Mouse (Mus musculus) small intestine, adult 2 months (tissue): Measurements from ENCODE around the gene 1300017J02Rik. TPM values are rescaled to one million over a fixed set of nuclear protein-coding genes. Genes with fewer than 3 reads are reported as not detected.

Experiments used
- H3K27ac ChIP-seq: fragments of 200-500 bp; 2 replicates; pipeline ENCODE4 v1.5.1; 2012; ENCODE audit warnings: low read depth, low read length, control low read depth, inconsistent platforms; ENCODE audit not compliant: insufficient read depth
- H3K27me3 ChIP-seq: fragments of 200-500 bp; 2 replicates; pipeline ENCODE4 v1.6.1; 2012; ENCODE audit warnings: mild to moderate bottlenecking, moderate library complexity, low read length, inconsistent platforms; ENCODE audit not compliant: control insufficient read depth, insufficient read depth
- H3K36me3 ChIP-seq: fragments of 200-500 bp; 2 replicates; pipeline ENCODE4 v1.6.1; 2012; ENCODE audit warnings: mild to moderate bottlenecking, low read length, control low read depth, inconsistent platforms; ENCODE audit not compliant: control insufficient read depth, insufficient read depth
- H3K4me1 ChIP-seq: fragments of 200-500 bp; 2 replicates; pipeline ENCODE4 v1.6.1; 2012; ENCODE audit warnings: low read length, inconsistent platforms, mixed read lengths; ENCODE audit not compliant: control insufficient read depth, insufficient read depth, insufficient read length
- H3K4me3 ChIP-seq: fragments of 200-500 bp; 2 replicates; pipeline ENCODE4 v1.5.1; 2012; ENCODE audit warnings: low read depth, mild to moderate bottlenecking, control low read depth, inconsistent platforms, low read length, moderate library complexity
- CTCF ChIP-seq: fragments of 200-500 bp; IDR thresholded peaks from 2 replicates; pipeline ENCODE4 v1.5.1; 2012; ENCODE audit warnings: low read depth, mild to moderate bottlenecking, control low read depth, inconsistent platforms, low read length, moderate library complexity, mixed read lengths; ENCODE audit not compliant: insufficient replicate concordance, insufficient read length; ENCODE audit errors: extremely low read depth
- POLR2A ChIP-seq: fragments of 200-500 bp; IDR thresholded peaks from 2 replicates; pipeline ENCODE4 v1.6.1; 2012; ENCODE audit warnings: low read depth, mild to moderate bottlenecking, control low read depth, inconsistent platforms, low read length, moderate library complexity
- WGBS: fragments of 180-500 bp; shearing (Covaris S2); methylation state at CpG from one replicate; pipeline ENCODE4 v1.1.7; 2018; 5-methylcytosine and 5-hydroxymethylcytosine counted together
- polyA plus RNA-seq: library from polyadenylated mRNA; depleted of rRNA; stranded (reverse); fragments of >200 nt; gene quantifications from 2 replicates; pipeline ENCODE4 v1.2.3, GENCODE M21; 2012

Gene 1300017J02Rik
- polyA plus RNA-seq, 1 experiment = 0.05 TPM

DNA sequence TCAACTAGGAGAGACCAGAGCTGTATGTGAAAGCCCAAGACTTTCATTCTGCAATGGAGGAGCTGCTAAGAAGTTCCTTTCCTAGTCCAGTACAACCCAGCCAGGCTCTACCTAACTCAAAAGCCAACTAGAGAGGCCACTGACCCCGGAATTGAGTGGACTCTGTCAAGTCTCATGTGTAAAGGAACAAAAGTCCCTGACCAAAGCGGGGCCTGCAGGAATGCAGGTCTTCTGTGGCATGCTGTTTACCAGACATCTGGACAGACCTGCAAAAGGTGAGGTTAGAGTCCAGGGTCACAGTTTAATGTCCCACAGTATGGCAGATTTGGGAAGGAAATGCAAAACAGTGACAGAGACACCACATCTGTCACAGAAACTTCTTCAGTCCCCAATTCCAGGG lies 63.7 kb downstream of the 1300017J02Rik start:
- TF ChIP-seq CTCF (no peak), POLR2A (no peak)
- 68% methylated on average over 2 of the region's 2 CpGs for WGBS
- Histone ChIP-seq H3K4me3 (no peak overlapping the region), H3K27me3 (no peaks in the 10 kb centered on the region), H3K36me3 (no peaks in the 10 kb centered on the region), H3K27ac (no peak overlapping the region), H3K4me1 (no peaks in the 10 kb centered on the region)

DNA sequence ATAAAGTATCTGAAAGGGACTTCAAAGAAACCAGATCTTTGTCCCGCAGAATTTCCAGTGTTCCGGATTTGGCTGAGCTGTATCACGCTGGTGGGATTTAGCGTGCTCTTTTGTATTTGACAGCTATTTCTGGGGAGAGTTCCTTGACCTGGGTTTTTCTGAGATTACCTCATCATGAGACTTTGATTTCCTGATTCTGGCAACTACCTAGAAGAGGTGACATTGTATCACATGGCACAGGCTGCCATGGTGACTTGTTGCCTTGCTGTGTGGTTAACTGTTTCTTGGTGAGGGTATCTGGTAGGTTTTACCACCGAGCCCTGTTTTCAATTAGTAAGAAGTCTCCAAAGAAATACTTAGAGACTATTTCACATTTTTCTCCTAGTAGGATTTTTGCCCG lies 65.4 kb downstream of the 1300017J02Rik start:
- Histone ChIP-seq H3K4me1 (no peaks in the 10 kb centered on the region), H3K27ac (no peak overlapping the region), H3K36me3 (no peaks in the 10 kb centered on the region), H3K4me3 (no peak overlapping the region), H3K27me3 (no peaks in the 10 kb centered on the region)
- WGBS = 88% methylated on average over 6 of the region's 6 CpGs
- TF ChIP-seq POLR2A (no peak), CTCF (no peak)

DNA sequence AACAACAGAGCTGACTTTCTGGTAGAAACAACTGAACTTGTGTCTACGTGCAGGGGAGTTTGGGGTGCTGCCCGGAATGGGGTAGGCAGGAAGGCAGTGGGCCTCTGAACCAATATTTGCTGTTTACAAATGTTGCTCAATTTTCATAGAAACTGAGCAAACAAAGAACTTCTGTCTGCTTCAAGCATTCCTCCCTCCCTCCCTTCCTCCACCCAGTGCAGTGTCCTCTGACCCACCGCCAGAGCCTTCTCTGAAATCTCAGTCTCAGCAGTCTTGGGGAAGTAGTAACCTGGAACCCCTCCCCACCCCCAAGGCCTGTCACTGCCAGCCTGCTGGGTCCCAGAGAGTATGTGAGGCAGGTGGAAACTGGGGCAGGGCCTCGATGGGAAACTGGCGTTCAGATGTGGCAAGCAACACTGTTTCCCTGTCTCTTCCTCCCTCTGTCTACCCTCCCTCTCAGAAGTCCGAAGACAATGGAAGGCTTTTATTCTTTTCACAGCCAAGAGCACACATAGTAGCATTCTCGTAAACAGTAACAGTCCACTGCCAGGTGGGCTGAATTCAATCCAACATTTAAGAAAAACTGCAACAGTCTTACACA lies 70.2 kb downstream of the 1300017J02Rik start:
- Histone ChIP-seq H3K27ac (no peak overlapping the region), H3K36me3 (no peaks in the 10 kb centered on the region), H3K27me3 (no peaks in the 10 kb centered on the region), H3K4me3 (no peak overlapping the region), H3K4me1 (peaks cover 8% of the 10 kb centered on the region)
- TF ChIP-seq POLR2A = no peak
- no peak for TF ChIP-seq CTCF
- 36% methylated on average over 7 of the region's 7 CpGs for WGBS

DNA sequence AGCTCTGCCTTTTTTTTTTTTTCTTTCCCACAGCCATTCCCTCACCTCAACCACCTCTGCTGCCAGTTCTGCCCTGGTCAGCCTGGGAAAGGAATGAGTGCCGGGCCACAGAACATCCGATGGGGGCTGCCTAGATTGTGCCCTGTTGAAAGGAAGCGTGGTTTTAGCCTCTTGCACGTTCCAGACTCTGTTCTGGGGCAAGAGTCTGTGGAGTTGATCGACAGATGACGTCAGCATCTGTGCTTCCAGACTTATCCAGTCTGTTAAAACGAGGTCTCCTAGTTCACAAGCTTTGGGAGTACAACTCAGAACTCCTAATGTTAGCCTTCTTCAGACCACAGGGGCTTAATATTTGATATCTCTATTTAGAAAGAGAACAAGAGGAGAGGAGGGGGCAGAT lies 70.8 kb downstream of the 1300017J02Rik start:
- WGBS = 65% methylated on average over 7 of the region's 7 CpGs
- TF ChIP-seq POLR2A (no peak), CTCF (no peak)
- Histone ChIP-seq H3K27me3 (no peaks in the 10 kb centered on the region), H3K4me1 (peaks cover 8% of the 10 kb centered on the region), H3K36me3 (no peaks in the 10 kb centered on the region), H3K27ac (no peak overlapping the region), H3K4me3 (no peak overlapping the region)

DNA sequence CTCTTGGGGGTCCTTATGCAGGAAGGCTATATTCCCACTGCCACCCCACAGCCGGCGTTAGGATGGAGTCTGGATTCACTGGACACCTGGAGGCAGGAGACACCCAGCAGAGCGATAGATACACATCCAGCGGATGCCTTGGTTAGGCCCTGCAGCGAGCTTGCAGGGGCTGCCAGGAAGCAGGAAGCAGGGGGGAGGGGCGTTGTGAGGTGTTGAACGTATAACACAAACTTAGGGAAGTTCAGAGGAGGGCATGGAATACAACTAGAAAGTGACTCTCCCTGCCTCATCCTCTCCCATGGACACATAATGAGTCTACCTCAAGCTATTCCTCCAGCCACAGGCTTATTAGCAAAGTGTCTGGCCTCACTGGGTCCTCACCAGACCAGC lies 71.9 kb downstream of the 1300017J02Rik start:
- TF ChIP-seq POLR2A = no peak
- no peak for TF ChIP-seq CTCF
- Histone ChIP-seq H3K4me1 (peaks cover 8% of the 10 kb centered on the region), H3K27me3 (no peaks in the 10 kb centered on the region), H3K36me3 (no peaks in the 10 kb centered on the region), H3K4me3 (no peak overlapping the region), H3K27ac (no peak overlapping the region)
- 82% methylated on average over 7 of the region's 7 CpGs for WGBS

DNA sequence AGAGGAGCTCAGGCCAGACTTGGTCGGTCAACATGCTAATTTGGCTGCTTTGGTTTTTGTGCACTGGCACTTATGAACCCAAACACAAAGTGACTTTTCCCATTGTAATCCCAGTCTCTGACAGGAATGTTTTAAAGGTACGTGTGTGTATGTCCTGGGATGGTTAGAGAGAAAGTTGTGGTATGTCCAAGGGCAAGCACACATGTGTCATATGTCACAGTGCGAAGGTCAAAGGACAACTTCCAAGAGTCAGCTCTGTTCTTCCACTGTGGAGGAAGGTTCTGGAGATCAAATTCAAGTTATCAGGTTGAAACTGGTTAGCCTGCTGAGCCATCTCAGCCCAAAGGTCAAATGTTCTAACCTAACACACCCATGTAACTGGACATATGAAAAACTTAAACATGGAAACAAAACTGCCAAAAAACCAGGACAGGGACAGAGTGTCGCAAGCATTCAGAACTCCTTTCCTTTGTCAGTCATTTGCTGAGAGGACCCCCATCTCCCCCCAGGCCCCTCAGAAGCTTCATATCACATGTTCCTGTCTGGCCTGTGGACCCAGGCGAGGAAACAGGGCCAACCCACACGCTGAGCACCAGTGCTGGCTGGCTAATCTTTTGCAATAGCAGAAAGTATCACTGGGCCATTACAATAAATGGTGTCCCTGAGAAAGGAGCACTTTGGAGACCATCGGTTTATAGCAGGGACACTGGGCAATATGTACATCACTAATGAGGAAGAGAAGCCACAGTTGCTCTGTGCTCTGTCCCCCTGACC lies 72.5 kb downstream of the 1300017J02Rik start:
- H3K27me3 ChIP-seq = no peaks in the 10 kb centered on the region
- H3K36me3 ChIP-seq = no peaks in the 10 kb centered on the region
- TF ChIP-seq POLR2A = no peak
- TF ChIP-seq CTCF = no peak
- 88% methylated on average over 7 of the region's 7 CpGs for WGBS
- no peak overlapping the region for H3K27ac ChIP-seq
- H3K4me1 ChIP-seq = peaks cover 8% of the 10 kb centered on the region
- no peak overlapping the region for H3K4me3 ChIP-seq

DNA sequence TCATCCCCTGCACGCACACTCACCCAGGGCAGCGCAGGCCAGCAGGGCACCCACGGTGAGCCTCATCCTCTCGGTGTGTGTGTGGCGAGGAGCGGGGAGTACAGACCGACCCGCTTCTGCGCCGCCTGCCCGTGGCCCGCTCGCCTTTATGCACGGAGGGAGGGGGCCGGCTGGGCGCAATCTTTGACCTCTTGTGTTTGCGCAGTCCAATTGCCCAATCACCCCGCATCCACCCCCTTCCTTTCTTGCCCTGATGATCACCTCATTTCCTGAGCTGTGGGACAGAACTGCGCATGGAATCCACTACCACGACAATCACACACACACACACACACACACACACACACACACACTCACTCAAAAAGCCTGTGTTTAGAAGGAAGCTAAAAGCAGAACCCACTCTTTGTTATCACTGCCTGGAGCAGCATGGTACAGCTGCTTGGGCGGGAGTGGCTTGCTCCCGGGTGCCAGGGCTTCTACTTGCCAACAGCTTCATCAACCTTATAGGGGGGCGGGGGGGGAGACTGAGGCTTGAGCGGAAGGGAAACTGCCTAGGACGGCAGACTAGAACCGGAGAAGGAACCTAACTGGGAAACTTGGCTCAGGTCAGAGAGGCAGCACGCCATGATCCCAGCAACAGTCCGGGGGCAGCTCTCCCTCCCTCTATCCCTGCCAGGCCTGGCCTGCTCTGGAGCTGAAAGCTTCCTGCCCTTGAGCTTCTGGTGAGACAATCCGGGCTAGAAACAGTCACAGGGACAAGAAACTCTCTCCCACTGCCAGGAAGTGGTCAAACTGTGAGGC lies 74.5 kb downstream of the 1300017J02Rik start, which contains the start of the genes Gm20425 and Trf:
Gene Gm20425, minus strand, starts transcription at position 157 of the 801 bp plus-strand sequence.
Gene Trf, minus strand, starts transcription at position 294 of the 801 bp plus-strand sequence.
- H3K27ac ChIP-seq = peak within 1 kb of the TSS; percentile 65
- no peaks in the 10 kb centered on the region for H3K36me3 ChIP-seq
- peak within 1 kb of the TSS; percentile 56 for H3K4me3 ChIP-seq
- TF ChIP-seq CTCF = no peak
- TF ChIP-seq POLR2A = no peak
- H3K4me1 ChIP-seq = peaks cover 8% of the 10 kb centered on the region
- 13% methylated on average over 29 of the region's 29 CpGs for WGBS
- H3K27me3 ChIP-seq = no peaks in the 10 kb centered on the region
